Mouse (Mus musculus) myocyte (in vitro differentiated cells): ENCODE measurements around the gene Rccd1. TPM values are rescaled to one million over a fixed set of nuclear protein-coding genes. Genes with fewer than 3 reads are reported as not detected.

Experiments
- H3K27me3 ChIP-seq: one replicate; pipeline ENCODE4 v1.6.1; 2011; ENCODE audit not compliant: control insufficient read depth, insufficient read depth, insufficient read length
- H3K36me3 ChIP-seq: one replicate; pipeline ENCODE4 v1.6.1; 2011; ENCODE audit not compliant: control insufficient read depth, insufficient read depth
- H3K4me2 ChIP-seq: one replicate; pipeline ENCODE4 v1.6.1; 2011; ENCODE audit warnings: low read depth, control low read depth
- H3K4me3 ChIP-seq: one replicate; pipeline ENCODE4 v1.5.1; 2011; ENCODE audit warnings: mild to moderate bottlenecking, control low read depth, moderate library complexity
- H3K79me2 ChIP-seq: one replicate; pipeline ENCODE4 v1.6.1; 2011; ENCODE audit not compliant: control insufficient read depth, insufficient read depth
- H3ac ChIP-seq: one replicate; pipeline ENCODE4 v1.6.1; 2011; ENCODE audit not compliant: control insufficient read depth, insufficient read length
- CEBPB ChIP-seq: IDR thresholded peaks from 2 replicates; pipeline ENCODE4 v1.6.1; 2011; ENCODE audit warnings: mild to moderate bottlenecking, moderate library complexity; ENCODE audit not compliant: poor library complexity, insufficient read depth, severe bottlenecking
- E2F4 ChIP-seq: IDR thresholded peaks from one replicate; pipeline ENCODE4 v1.6.1; 2011; ENCODE audit warnings: mild to moderate bottlenecking, control low read depth, moderate library complexity; ENCODE audit not compliant: insufficient read depth
- MAX ChIP-seq: IDR thresholded peaks from one replicate; pipeline ENCODE4 v1.6.1; 2011; ENCODE audit warnings: low read depth, mild to moderate bottlenecking, control low read depth
- MYOD1 ChIP-seq, 3 experiments: IDR thresholded peaks; one replicate each; pipeline ENCODE4 v1.6.1; 2011; ENCODE audit warnings: control low read depth in 2 of 3, low read depth in 2 of 3, mild to moderate bottlenecking in 2 of 3, moderate library complexity in 1 of 3; ENCODE audit not compliant: insufficient read length in 2 of 3, control insufficient read depth in 1 of 3
- MYOG ChIP-seq, 3 experiments: IDR thresholded peaks; one replicate each; pipeline ENCODE4 v1.6.1; 2011; ENCODE audit warnings: control low read depth in 2 of 3, low read depth in 2 of 3, mild to moderate bottlenecking in 2 of 3; ENCODE audit not compliant: insufficient read length in 2 of 3, control insufficient read depth in 1 of 3, insufficient read depth in 1 of 3
- POLR2A ChIP-seq: IDR thresholded peaks from one replicate; pipeline ENCODE4 v1.6.1; 2011; ENCODE audit warnings: low read depth, mild to moderate bottlenecking, control low read depth, moderate library complexity; ENCODE audit not compliant: insufficient read length
- POLR2AphosphoS2 ChIP-seq: IDR thresholded peaks from one replicate; pipeline ENCODE4 v1.6.1; 2011; ENCODE audit warnings: low read depth, control low read depth; ENCODE audit not compliant: insufficient read length
- REST ChIP-seq: IDR thresholded peaks from one replicate; pipeline ENCODE4 v1.6.1; 2011; ENCODE audit warnings: mild to moderate bottlenecking, control low read depth, moderate library complexity; ENCODE audit not compliant: insufficient read depth, insufficient read length
- SRF ChIP-seq: IDR thresholded peaks from one replicate; pipeline ENCODE4 v1.6.1; 2011; ENCODE audit warnings: low read depth; ENCODE audit not compliant: control insufficient read depth, insufficient read length
- TCF12 ChIP-seq: IDR thresholded peaks from one replicate; pipeline ENCODE4 v1.6.1; 2011; ENCODE audit warnings: mild to moderate bottlenecking, control low read depth; ENCODE audit not compliant: poor library complexity, insufficient read depth, severe bottlenecking
- TCF3 ChIP-seq: IDR thresholded peaks from one replicate; pipeline ENCODE4 v1.6.1; 2011; ENCODE audit warnings: low read depth, control low read depth; ENCODE audit not compliant: insufficient read length
- USF1 ChIP-seq: IDR thresholded peaks from one replicate; pipeline ENCODE4 v1.6.1; 2011; ENCODE audit warnings: low read depth, mild to moderate bottlenecking, control low read depth, moderate library complexity
- polyA plus RNA-seq: library from polyadenylated mRNA; unstranded; fragments of >200 nt; fragmentation: generic; extraction: Trizol; gene quantifications from one replicate; pipeline ENCODE4 v1.2.1, GENCODE M21; 2012; ENCODE audit warnings: missing spikeins

The Rccd1 gene
- polyA plus RNA-seq, 1 experiment, result 8.4 TPM

GRCm38 (mm10) chr7:80310771-80311170 is 13.5 kb downstream of the Rccd1 start:
- no peak for TF ChIP-seq MYOG (IDR thresholded peaks at IDR 0.05; ENCODE audit: control insufficient read depth in 1 of 3, insufficient read depth in 1 of 3, insufficient read length in 2 of 3, low read depth in 2 of 3)
- TF ChIP-seq TCF12, result no peak
- no peak for TF ChIP-seq USF1
- TF ChIP-seq CEBPB, result no peak
- TF ChIP-seq E2F4, result no peak
- TF ChIP-seq REST, result no peak
- no peak for TF ChIP-seq SRF
- no peak for TF ChIP-seq POLR2A
- no peak for TF ChIP-seq TCF3
- TF ChIP-seq MAX, result no peak
- TF ChIP-seq MYOD1 (IDR thresholded peaks at IDR 0.05; ENCODE audit: control insufficient read depth in 1 of 3, insufficient read length in 2 of 3, low read depth in 2 of 3), result no peak
- no peak for TF ChIP-seq POLR2AphosphoS2
- Histone ChIP-seq H3K36me3 (peaks cover 59% of the 10 kb centered on the region), H3K4me3 (no peak overlapping the region), H3K27me3 (no peaks in the 10 kb centered on the region), H3K4me2 (no peak overlapping the region), H3K79me2 (no peaks in the 10 kb centered on the region), H3ac (no peak overlapping the region)

DNA sequence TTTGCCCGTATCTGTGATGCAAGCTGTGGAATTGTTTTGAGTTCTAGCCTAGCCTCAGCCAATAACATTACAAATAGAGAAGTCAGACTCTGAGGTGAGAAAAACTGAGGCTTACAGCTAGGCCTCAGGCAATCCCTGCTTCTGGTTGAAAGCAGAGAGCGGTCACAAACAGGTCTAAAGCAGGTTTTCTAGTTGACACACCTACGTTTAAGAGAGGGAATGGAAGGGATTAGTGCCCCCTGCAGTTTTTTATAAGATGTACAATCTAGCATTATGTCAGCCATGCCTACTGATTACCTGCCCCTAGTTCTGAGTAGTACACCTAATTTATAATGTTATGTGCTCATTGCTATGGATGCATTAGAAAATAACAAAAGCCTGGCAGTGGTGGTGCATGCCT is 16.5 kb downstream of the Rccd1 start:
- Histone ChIP-seq H3K4me3 (no peak overlapping the region), H3K79me2 (no peaks in the 10 kb centered on the region), H3K36me3 (peaks cover 68% of the 10 kb centered on the region), H3K27me3 (no peaks in the 10 kb centered on the region), H3K4me2 (no peak overlapping the region), H3ac (no peak overlapping the region)
- TF ChIP-seq CEBPB, result no peak
- no peak for TF ChIP-seq REST
- TF ChIP-seq SRF, result no peak
- TF ChIP-seq TCF3, result no peak
- no peak for TF ChIP-seq POLR2AphosphoS2
- no peak for TF ChIP-seq USF1
- TF ChIP-seq POLR2A, result no peak
- no peak for TF ChIP-seq MYOD1 (IDR thresholded peaks at IDR 0.05; ENCODE audit: control insufficient read depth in 1 of 3, insufficient read length in 2 of 3, low read depth in 2 of 3)
- no peak for TF ChIP-seq MAX
- TF ChIP-seq E2F4, result no peak
- no peak for TF ChIP-seq TCF12
- TF ChIP-seq MYOG (IDR thresholded peaks at IDR 0.05; ENCODE audit: control insufficient read depth in 1 of 3, insufficient read depth in 1 of 3, insufficient read length in 2 of 3, low read depth in 2 of 3), result no peak

DNA sequence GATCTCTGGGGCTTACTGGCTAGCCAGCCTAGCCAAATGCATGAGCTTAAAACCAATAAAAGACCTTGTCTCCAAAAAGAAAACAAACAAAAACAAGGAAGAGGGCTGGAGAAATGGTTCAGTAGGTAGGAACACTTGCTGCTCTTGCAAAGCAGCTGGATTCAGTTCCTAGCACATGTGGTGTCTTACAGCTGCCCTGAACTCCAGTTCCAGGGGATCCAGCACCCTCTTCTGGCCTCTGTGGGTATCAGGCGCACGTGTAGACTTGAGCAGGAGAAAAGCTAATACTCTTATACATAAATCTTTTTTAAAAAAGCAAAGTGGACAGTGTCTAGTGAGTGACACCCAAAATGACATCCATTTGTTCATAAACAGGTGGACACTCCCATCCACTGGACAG is 22.7 kb downstream of the Rccd1 start:
- TF ChIP-seq TCF3 (no peak), CEBPB (no peak), SRF (no peak), MAX (no peak), E2F4 (no peak), MYOD1 (IDR thresholded peaks at IDR 0.05; ENCODE audit: control insufficient read depth in 1 of 3, insufficient read length in 2 of 3, low read depth in 2 of 3) (no peak), MYOG (IDR thresholded peaks at IDR 0.05; ENCODE audit: control insufficient read depth in 1 of 3, insufficient read depth in 1 of 3, insufficient read length in 2 of 3, low read depth in 2 of 3) (no peak), POLR2A (no peak), TCF12 (no peak), REST (no peak), USF1 (no peak), POLR2AphosphoS2 (no peak)
- Histone ChIP-seq H3K27me3 (no peaks in the 10 kb centered on the region), H3K4me3 (no peak overlapping the region), H3K36me3 (peaks cover 50% of the 10 kb centered on the region), H3K79me2 (peaks cover 49% of the 10 kb centered on the region), H3ac (no peak overlapping the region), H3K4me2 (no peak overlapping the region)

DNA sequence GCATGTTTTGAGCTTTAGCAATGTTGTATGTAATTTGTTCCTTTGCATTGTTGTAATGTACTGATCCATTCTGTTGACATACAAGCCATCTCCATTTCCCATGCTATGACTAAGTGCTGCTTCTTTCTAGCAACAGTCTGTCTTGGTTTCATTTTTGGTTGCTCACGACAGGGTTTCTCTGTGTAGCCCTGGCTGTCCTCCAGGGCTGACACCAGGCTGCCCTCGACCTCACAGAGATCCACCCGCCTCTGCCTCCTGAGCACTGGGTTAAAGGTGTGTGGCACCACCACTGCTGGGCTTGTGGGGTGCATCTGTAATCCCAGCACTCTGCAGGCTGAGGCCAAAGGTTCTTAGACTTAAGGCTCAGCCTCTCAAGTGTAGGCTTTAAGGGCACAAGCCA is 24.7 kb downstream of the Rccd1 start:
- no peak overlapping the region for H3ac ChIP-seq
- H3K4me3 ChIP-seq, result no peak overlapping the region
- no peak for TF ChIP-seq TCF3
- TF ChIP-seq USF1, result no peak
- TF ChIP-seq MYOG (IDR thresholded peaks at IDR 0.05; ENCODE audit: control insufficient read depth in 1 of 3, insufficient read depth in 1 of 3, insufficient read length in 2 of 3, low read depth in 2 of 3), result no peak
- TF ChIP-seq CEBPB, result no peak
- no peak for TF ChIP-seq E2F4
- no peak for TF ChIP-seq POLR2AphosphoS2
- TF ChIP-seq TCF12, result no peak
- no peak for TF ChIP-seq POLR2A
- TF ChIP-seq SRF, result no peak
- TF ChIP-seq MYOD1 (IDR thresholded peaks at IDR 0.05; ENCODE audit: control insufficient read depth in 1 of 3, insufficient read length in 2 of 3, low read depth in 2 of 3), result no peak
- no peak for TF ChIP-seq MAX
- no peak for TF ChIP-seq REST
- H3K36me3 ChIP-seq, result peaks cover 32% of the 10 kb centered on the region
- no peaks in the 10 kb centered on the region for H3K27me3 ChIP-seq
- H3K79me2 ChIP-seq, result peaks cover 68% of the 10 kb centered on the region
- H3K4me2 ChIP-seq, result peak overlapping the region; percentile 47

DNA sequence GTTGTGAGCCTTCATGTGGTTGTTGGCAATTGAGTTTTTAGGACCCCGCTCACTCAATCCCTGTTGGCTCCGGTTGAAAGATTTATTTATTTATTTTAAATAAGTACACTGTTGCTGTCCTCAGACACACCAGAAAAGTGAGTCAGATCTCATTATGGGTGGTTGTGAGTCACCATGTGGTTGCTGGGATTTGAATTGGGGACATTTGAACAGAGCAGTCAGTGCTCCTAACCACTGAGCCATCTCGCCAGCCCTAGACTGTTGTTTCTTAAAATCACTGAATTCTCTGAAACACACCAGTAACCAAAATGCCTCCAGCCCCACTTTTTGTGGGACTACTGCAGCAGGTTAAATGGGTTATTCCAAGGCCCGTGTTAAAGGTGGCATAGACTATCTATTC is 25.5 kb downstream of the Rccd1 start:
- Histone ChIP-seq H3K36me3 (peaks cover 27% of the 10 kb centered on the region), H3K27me3 (no peaks in the 10 kb centered on the region), H3K4me2 (peak overlapping the region; percentile 47), H3K79me2 (peaks cover 68% of the 10 kb centered on the region), H3ac (no peak overlapping the region), H3K4me3 (no peak overlapping the region)
- TF ChIP-seq POLR2AphosphoS2, result no peak
- no peak for TF ChIP-seq REST
- TF ChIP-seq E2F4, result no peak
- no peak for TF ChIP-seq USF1
- no peak for TF ChIP-seq MYOG (IDR thresholded peaks at IDR 0.05; ENCODE audit: control insufficient read depth in 1 of 3, insufficient read depth in 1 of 3, insufficient read length in 2 of 3, low read depth in 2 of 3)
- TF ChIP-seq SRF, result no peak
- TF ChIP-seq TCF12, result no peak
- no peak for TF ChIP-seq MYOD1 (IDR thresholded peaks at IDR 0.05; ENCODE audit: control insufficient read depth in 1 of 3, insufficient read length in 2 of 3, low read depth in 2 of 3)
- TF ChIP-seq MAX, result no peak
- no peak for TF ChIP-seq POLR2A
- no peak for TF ChIP-seq TCF3
- no peak for TF ChIP-seq CEBPB
